Mouse (Mus musculus) liver, postnatal 0 days (tissue): Measurements from ENCODE around the gene Tjp3.
A peak's percentile ranks its signal among the peaks of the same experiment; 100 is the strongest.

Source experiments
- CTCF ChIP-seq: sonication (generic); IDR thresholded peaks from 2 replicates; pipeline ENCODE4 v1.5.1; 2016; ENCODE audit warnings: antibody characterized with exemption, low read depth
- EP300 ChIP-seq: IDR thresholded peaks from 2 replicates; pipeline ENCODE4 v1.6.1; 2016; ENCODE audit warnings: antibody characterized with exemption, low read depth, mild to moderate bottlenecking

DNA sequence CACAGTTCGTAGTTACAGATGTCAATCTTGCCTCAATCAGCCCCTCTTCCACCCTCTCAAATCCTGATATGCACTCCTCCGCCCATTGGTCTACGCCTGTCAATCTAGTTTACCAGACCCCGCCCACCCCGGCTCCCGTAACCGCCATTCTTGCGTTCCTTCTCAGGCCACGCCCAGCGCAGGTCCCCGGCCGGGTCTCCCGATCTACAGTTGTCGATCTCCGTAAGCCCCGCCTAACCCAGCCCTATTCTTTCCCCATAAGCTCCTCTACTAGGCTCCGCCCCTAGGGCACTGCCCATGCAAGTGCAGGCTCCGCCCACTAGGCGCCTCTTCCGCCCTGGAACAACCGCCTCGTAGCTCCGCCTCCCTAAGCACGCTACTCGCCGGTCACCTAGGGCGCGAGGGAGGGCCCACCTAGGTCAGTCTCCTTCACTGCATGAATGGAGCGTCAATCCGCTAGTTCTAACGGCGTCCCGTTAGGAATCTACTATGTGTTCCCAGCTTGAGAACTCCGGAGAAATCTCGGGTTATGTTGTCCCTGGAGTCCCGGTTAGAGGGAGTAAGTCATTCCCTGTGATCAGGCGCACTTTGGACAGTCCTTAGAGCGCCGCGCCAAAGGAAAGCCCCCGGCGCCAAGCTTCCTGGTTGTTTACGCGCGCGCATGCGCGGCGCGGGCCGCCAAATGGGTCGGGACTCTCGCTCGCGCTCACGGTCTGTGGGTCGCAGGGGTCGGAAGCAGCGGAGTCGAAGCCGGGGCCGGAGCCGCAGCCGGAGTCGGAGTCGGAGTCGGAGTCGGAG, 29.4 kb upstream of the Tjp3 start, which contains the start of gene Cactin:
- TF ChIP-seq CTCF (peak; percentile 48), EP300 (peak; percentile 91)
